Mouse (Mus musculus) adrenal gland, postnatal 25 days (tissue): ENCODE data around the gene Mybphl. TPM values are rescaled to one million over a fixed set of nuclear protein-coding genes. Genes with fewer than 3 reads are reported as not detected.

Source experiments
- DNase-seq: peaks from one replicate; pipeline ENCODE4 v3.0.0; 2021; ENCODE audit warnings: mixed read lengths
- long read RNA-seq: library from polyadenylated mRNA; stranded (forward); transcript quantifications from one replicate; pipeline ENCODE4 v2.0.0, GENCODE M21; 2021
- total RNA-seq: library from RNA; stranded (reverse); gene quantifications from 2 replicates; pipeline ENCODE4 v1.2.3, GENCODE M21; 2021

Gene Mybphl
- not detected in 2 replicates for total RNA-seq
- long read RNA-seq, result 0 reads

GRCm38 (mm10) chr3:108364270-108364995 is at the start of gene Mybphl:
Gene Mybphl (plus strand): TSS chr3:108364911.
- DNase-seq, result no peak

GRCm38 (mm10) chr3:108318517-108318916 is 46.2 kb upstream of the Mybphl start:
- no peak for DNase-seq

- DNase-seq, result no peak
Observed at GRCm38 (mm10) chr3:108321671-108322070, 43.0 kb upstream of the Mybphl start.

- no peak for DNase-seq
Observed at GRCm38 (mm10) chr3:108322136-108322535, 42.6 kb upstream of the Mybphl start.

GRCm38 (mm10) chr3:108322962-108323361 is 41.7 kb upstream of the Mybphl start:
- no peak for DNase-seq

- DNase-seq, result no peak
Observed at GRCm38 (mm10) chr3:108324837-108325236, 39.9 kb upstream of the Mybphl start.

GRCm38 (mm10) chr3:108325521-108325920 is 39.2 kb upstream of the Mybphl start:
- no peak for DNase-seq

GRCm38 (mm10) chr3:108327275-108327674 is 37.4 kb upstream of the Mybphl start:
- no peak for DNase-seq

- no peak for DNase-seq
Observed at GRCm38 (mm10) chr3:108327916-108328315, 36.8 kb upstream of the Mybphl start.

GRCm38 (mm10) chr3:108328441-108328841 is 36.3 kb upstream of the Mybphl start:
- peak; percentile 81 for DNase-seq

GRCm38 (mm10) chr3:108330812-108331211 is 33.9 kb upstream of the Mybphl start:
- DNase-seq, result no peak

GRCm38 (mm10) chr3:108336878-108337277 is 27.8 kb upstream of the Mybphl start:
- no peak for DNase-seq

- no peak for DNase-seq
Observed at GRCm38 (mm10) chr3:108341040-108341439, 23.7 kb upstream of the Mybphl start.

- DNase-seq, result no peak
Observed at GRCm38 (mm10) chr3:108342185-108342584, 22.5 kb upstream of the Mybphl start.

GRCm38 (mm10) chr3:108345855-108346254 is 18.9 kb upstream of the Mybphl start:
- no peak for DNase-seq

GRCm38 (mm10) chr3:108348376-108348775 is 16.3 kb upstream of the Mybphl start:
- no peak for DNase-seq

GRCm38 (mm10) chr3:108355245-108355644 is 9.5 kb upstream of the Mybphl start:
- DNase-seq, result no peak

- DNase-seq, result no peak
Observed at GRCm38 (mm10) chr3:108357051-108357450, 7.7 kb upstream of the Mybphl start.

- no peak for DNase-seq
Observed at GRCm38 (mm10) chr3:108358445-108358844, 6.3 kb upstream of the Mybphl start.

GRCm38 (mm10) chr3:108360894-108361293 is 3.8 kb upstream of the Mybphl start:
- no peak for DNase-seq

- no peak for DNase-seq
Observed at GRCm38 (mm10) chr3:108363626-108364025, 1.1 kb upstream of the Mybphl start.

GRCm38 (mm10) chr3:108367173-108367572 is 2.5 kb downstream of the Mybphl start:
- no peak for DNase-seq

- DNase-seq, result no peak
Observed at GRCm38 (mm10) chr3:108367828-108368227, 3.1 kb downstream of the Mybphl start.

- DNase-seq, result no peak
Observed at GRCm38 (mm10) chr3:108368721-108369120, 4.0 kb downstream of the Mybphl start.
